Mouse (Mus musculus): ENCODE results near the gene Lrriq3. TPM values are rescaled to one million over a fixed set of nuclear protein-coding genes. Genes with fewer than 3 reads are reported as not detected.

The Lrriq3 gene
- total and polyA plus RNA-seq, 2 experiments from 2014 or later = 0.42 to 1.1 TPM

DNA sequence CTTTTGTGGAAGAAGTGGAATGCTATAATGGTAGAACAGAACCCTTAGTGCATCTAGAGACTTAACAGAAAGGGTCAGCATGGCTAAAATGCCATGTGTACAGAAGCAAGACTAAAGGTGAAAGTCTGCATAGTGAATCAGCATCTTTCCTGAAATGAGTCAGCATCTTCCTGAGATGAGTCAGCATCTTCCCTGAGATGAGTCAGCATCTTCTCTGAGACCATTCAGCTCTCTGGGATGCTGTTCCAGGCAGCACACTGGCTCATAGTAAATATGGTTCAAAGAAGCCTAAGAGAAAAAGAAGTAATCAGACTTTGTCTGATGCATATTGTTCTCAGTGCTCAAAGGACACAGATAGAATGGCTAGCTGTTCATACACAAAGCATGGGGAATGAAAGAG, 142.3 kb downstream of the Lrriq3 start:
- H3K4me2 ChIP-seq (ENCODE audit: low read depth, low read length) = no peak overlapping the region
- DNase-seq (ENCODE audit: low spot score) = no peak
- ATAC-seq = no peak
- H3K27ac ChIP-seq = no peak overlapping the region
- TF ChIP-seq CTCF (IDR thresholded peaks at IDR 0.05; ENCODE audit: low read depth) = no peak
- no peak overlapping the region for H3K4me3 ChIP-seq (ENCODE audit: low read length)
- H3K36me3 ChIP-seq (ENCODE audit: insufficient read depth, low read length) = no peaks in the 10 kb centered on the region
- no peaks in the 10 kb centered on the region for H3K9me3 ChIP-seq (ENCODE audit: low read length)
- no peak overlapping the region for H3K9ac ChIP-seq (replicated peaks; ENCODE audit: low read length)
- no peaks in the 10 kb centered on the region for H3K27me3 ChIP-seq (ENCODE audit: insufficient read depth, low read length)
- H3K4me1 ChIP-seq (ENCODE audit: insufficient read depth, low read length) = no peaks in the 10 kb centered on the region

Other genes starting within 250 kb of the Lrriq3 start
- gene Tnni3k, start 38.0 kb upstream of the Lrriq3 start, total RNA-seq (2014; rRNA removed) = not detected in 2 replicates
- gene Tnni3k, start 38.0 kb upstream of the Lrriq3 start, polyA plus RNA-seq (2015; fragmentation: Nextera tagmentation; extraction: Ambion mirVana) = 0.05 and 0.13 TPM in 2 replicates
- 26.9 and 28.0 TPM in 2 replicates for gene Fpgt, start within 50 bp of the Lrriq3 start, total RNA-seq (2014; rRNA removed)
- gene Fpgt, start within 50 bp of the Lrriq3 start, polyA plus RNA-seq (2015; fragmentation: Nextera tagmentation; extraction: Ambion mirVana) = 14.4 and 16.8 TPM in 2 replicates